Mouse (Mus musculus): ENCODE results near the gene Rpl35a.

- no peak for TF ChIP-seq ZC3H11A (IDR thresholded peaks at IDR 0.05; ENCODE audit: borderline replicate concordance, low read depth, low read length)
- no peak for TF ChIP-seq HCFC1 (IDR thresholded peaks at IDR 0.05; ENCODE audit: borderline replicate concordance, insufficient read depth, low read length)
- TF ChIP-seq CHD2 (IDR thresholded peaks at IDR 0.05; ENCODE audit: low read depth, low read length) = no peak
Observed at GRCm38 (mm10) chr16:33017677-33018349, 38.4 kb upstream of the Rpl35a start.

All from ES-E14 (cell line).